Mouse (Mus musculus) embryonic fibroblast, embryonic 13.5 days (primary cell): ENCODE results near the gene Ndel1.

Experiments
- CTCF ChIP-seq: IDR thresholded peaks from 2 replicates; pipeline ENCODE4 v1.5.1; 2011; ENCODE audit warnings: mild to moderate bottlenecking, control low read depth, low read length, moderate library complexity, borderline replicate concordance; ENCODE audit not compliant: insufficient read depth
- POLR2A ChIP-seq: IDR thresholded peaks from 2 replicates; pipeline ENCODE4 v1.6.1; 2011; ENCODE audit warnings: low read depth, mild to moderate bottlenecking, control low read depth, low read length, moderate library complexity

GRCm38 (mm10) chr11:68857329-68857728 is 14.3 kb downstream of the Ndel1 start:
- no peak for TF ChIP-seq CTCF
- TF ChIP-seq POLR2A, result no peak
